Mouse (Mus musculus): Measurements from ENCODE around the gene Myo16.

DNA sequence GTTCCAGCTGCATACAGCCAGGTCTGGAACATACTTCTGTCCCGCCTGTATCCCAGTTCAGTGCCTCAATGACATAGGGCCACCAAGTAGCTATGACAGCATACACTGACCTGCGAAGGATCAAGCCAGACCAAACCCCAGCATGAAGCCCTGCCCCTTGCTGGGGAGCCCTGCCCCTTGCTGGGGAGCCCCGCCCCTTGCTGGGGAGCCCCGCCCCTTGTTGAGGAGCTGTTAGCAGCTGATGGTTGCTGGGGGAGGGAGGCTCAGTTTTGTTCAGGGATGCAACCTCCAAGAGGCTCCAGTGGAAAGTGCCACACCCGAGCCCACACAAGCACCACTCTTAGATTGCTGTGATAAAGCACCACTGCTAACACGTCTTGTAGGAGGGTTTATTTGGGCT, 266.8 kb downstream of the Myo16 start:
- no peak for TF ChIP-seq CTCF (IDR thresholded peaks at IDR 0.05)
- no peak for TF ChIP-seq POLR2A (IDR thresholded peaks at IDR 0.05; ENCODE audit: insufficient read depth, low read depth, low read length)

All from heart, adult 2 months (tissue).